Mouse (Mus musculus): ENCODE measurements around the gene Scgb1a1. TPM values are rescaled to one million over a fixed set of nuclear protein-coding genes. Genes with fewer than 3 reads are reported as not detected.
"Not testable (repeated sequence)": the region's sequence is repeated elsewhere in the genome, so short reads cannot be mapped to it uniquely, and the experiment has no call there.

The Scgb1a1 gene
- polyA plus RNA-seq (2012; rRNA removed) = 65.9 and 174 TPM in 2 replicates

DNA sequence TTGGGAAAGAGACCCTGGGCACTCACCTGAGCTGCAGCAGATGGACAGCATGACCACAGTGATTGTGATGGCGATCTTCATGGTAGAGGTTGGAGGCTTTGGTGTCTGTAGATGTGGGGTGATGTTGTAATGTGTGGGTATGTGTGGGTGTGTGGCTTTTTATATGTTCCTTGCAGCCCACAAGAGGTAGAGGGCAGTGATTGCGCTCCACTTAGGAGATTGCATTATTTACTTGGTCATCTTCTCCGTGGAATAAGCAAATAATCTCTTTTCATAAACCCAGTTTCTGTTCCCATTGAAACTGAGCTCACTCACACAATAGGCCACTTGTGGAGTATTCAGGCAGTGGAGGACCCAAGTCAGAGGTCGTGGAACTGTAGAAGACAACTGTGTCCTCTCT is at the start of gene Scgb1a1:
TSS of gene Scgb1a1 (minus strand) at position 138 of the 400 bp plus-strand sequence.
- no peaks in the 10 kb centered on the region for H3K27me3 ChIP-seq (ENCODE audit: control insufficient read depth, insufficient read depth, low read length)
- 93% methylated on average over 4 of the region's 4 CpGs for WGBS
- no peak for DNase-seq
- no peak within 1 kb of the TSS for H3K27ac ChIP-seq (ENCODE audit: control insufficient read depth, insufficient read depth, low read length)
- H3K4me3 ChIP-seq (ENCODE audit: control insufficient read depth, insufficient read depth, low read length) = no peak within 1 kb of the TSS
- H3K4me1 ChIP-seq (replicated peaks; ENCODE audit: control insufficient read depth, insufficient read depth, low read length) = no peaks in the 10 kb centered on the region
- no peak for TF ChIP-seq CTCF (IDR thresholded peaks at IDR 0.05; ENCODE audit: borderline replicate concordance, control insufficient read depth, extremely low read depth, insufficient read depth, low read length, poor library complexity)
- no peaks in the 10 kb centered on the region for H3K36me3 ChIP-seq (ENCODE audit: control insufficient read depth, insufficient read depth, low read length)

DNA sequence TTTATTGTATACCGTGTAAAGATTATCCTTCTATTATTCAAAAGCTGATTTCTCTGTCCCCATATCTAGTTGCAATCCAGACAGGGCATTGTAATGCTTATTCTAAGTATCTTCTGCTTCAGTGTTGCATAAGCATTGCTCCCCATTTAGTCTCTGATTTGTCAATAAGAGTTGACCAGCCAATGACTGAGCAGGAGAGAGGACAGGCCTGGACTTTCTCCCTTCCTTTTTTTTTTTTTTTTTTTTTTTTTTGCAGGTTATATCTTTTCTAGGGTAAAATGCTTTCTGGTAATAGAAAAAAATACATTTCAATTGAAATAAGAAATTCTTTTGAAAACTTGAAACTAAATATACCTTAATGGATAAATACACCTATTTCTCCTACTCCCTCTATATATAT is 49.4 kb upstream of the Scgb1a1 start:
- Histone ChIP-seq H3K27ac (ENCODE audit: control insufficient read depth, insufficient read depth, low read length) (no peak overlapping the region), H3K36me3 (ENCODE audit: control insufficient read depth, insufficient read depth, low read length) (no peaks in the 10 kb centered on the region), H3K4me3 (ENCODE audit: control insufficient read depth, insufficient read depth, low read length) (no peak overlapping the region), H3K27me3 (ENCODE audit: control insufficient read depth, insufficient read depth, low read length) (no peaks in the 10 kb centered on the region), H3K4me1 (replicated peaks; ENCODE audit: control insufficient read depth, insufficient read depth, low read length) (peaks cover 5% of the 10 kb centered on the region; the same call in 1 of the 2 replicates)
- TF ChIP-seq CTCF (IDR thresholded peaks at IDR 0.05; ENCODE audit: borderline replicate concordance, control insufficient read depth, extremely low read depth, insufficient read depth, low read length, poor library complexity) (no peak), POLR2A (IDR thresholded peaks at IDR 0.05; ENCODE audit: control insufficient read depth, extremely low read depth, insufficient read depth, low read length, poor library complexity) (no peak)
- 94% methylated on average over 1 of the region's 1 CpGs for WGBS
- no peak for DNase-seq

- H3K27me3 ChIP-seq (ENCODE audit: control insufficient read depth, insufficient read depth, low read length) = no peaks in the 10 kb centered on the region
- peak within 1 kb of the TSS; percentile 36; the same call in 1 of the 2 replicates for H3K27ac ChIP-seq (ENCODE audit: control insufficient read depth, insufficient read depth, low read length)
- TF ChIP-seq CTCF (IDR thresholded peaks at IDR 0.05; ENCODE audit: borderline replicate concordance, control insufficient read depth, extremely low read depth, insufficient read depth, low read length, poor library complexity) = no peak
- TF ChIP-seq POLR2A (IDR thresholded peaks at IDR 0.05; ENCODE audit: control insufficient read depth, extremely low read depth, insufficient read depth, low read length, poor library complexity) = peak; percentile 91
- H3K4me1 ChIP-seq (replicated peaks; ENCODE audit: control insufficient read depth, insufficient read depth, low read length) = peaks cover 5% of the 10 kb centered on the region; the same call in 1 of the 2 replicates
- H3K4me3 ChIP-seq (ENCODE audit: control insufficient read depth, insufficient read depth, low read length) = peak within 1 kb of the TSS; percentile 68
- no peaks in the 10 kb centered on the region for H3K36me3 ChIP-seq (ENCODE audit: control insufficient read depth, insufficient read depth, low read length)
- DNase-seq = peak; percentile 94
- 9% methylated on average over 31 of the region's 31 CpGs for whole genome bisulfite sequencing
Measured at GRCm38 (mm10) chr19:9135512-9136331, 48.0 kb upstream of the Scgb1a1 start, which contains the start of gene Asrgl1. Gene Asrgl1, minus strand, starts transcription at chr19:9135636.

DNA sequence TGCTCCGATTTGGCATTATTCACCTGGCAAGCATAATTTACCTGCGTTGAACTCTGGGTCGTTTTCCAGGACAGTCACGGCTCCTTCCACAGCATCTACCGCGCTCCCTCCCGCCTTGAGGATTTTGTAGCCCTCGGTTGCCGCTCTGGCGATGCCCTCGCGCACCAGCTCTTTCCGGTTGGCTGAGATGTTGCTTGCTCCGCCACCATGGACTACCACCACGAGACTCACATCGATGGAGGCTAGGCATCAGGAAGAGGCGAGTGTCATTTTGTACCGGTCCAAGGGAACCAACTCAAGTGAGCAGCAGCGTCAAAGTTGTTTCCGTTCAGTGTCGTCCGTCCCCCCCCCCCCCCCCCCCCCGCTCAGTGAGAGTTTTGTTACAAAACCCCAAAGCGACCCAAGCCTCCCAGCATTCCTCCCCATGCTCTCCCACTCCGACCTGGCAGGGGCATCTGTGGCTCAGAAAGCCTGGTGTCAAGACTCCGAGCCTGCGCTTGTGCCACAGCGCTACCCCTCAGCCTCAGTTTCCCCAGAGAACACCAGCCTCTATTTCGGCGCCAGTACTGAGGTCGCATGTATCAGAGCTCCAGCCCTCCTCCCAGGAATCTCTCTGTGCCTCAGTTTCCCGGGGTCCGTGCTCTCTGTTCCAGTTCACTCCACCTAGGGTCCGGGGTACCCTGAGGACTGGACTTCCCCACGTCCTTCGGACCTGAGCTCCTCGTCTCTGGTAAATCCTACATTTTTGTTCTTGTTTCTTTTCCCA is 47.2 kb upstream of the Scgb1a1 start:
- WGBS = under 1% methylated on average over 36 of the region's 37 CpGs
- no peak for TF ChIP-seq CTCF (IDR thresholded peaks at IDR 0.05; ENCODE audit: borderline replicate concordance, control insufficient read depth, extremely low read depth, insufficient read depth, low read length, poor library complexity)
- no peak for TF ChIP-seq POLR2A (IDR thresholded peaks at IDR 0.05; ENCODE audit: control insufficient read depth, extremely low read depth, insufficient read depth, low read length, poor library complexity)
- no peaks in the 10 kb centered on the region for H3K27me3 ChIP-seq (ENCODE audit: control insufficient read depth, insufficient read depth, low read length)
- no peaks in the 10 kb centered on the region for H3K36me3 ChIP-seq (ENCODE audit: control insufficient read depth, insufficient read depth, low read length)
- peak; percentile 44 for DNase-seq
- peak overlapping the region; percentile 68 for H3K4me3 ChIP-seq (ENCODE audit: control insufficient read depth, insufficient read depth, low read length)
- H3K4me1 ChIP-seq (replicated peaks; ENCODE audit: control insufficient read depth, insufficient read depth, low read length) = peaks cover 5% of the 10 kb centered on the region; the same call in 1 of the 2 replicates
- peak overlapping the region; percentile 36; the same call in 1 of the 2 replicates for H3K27ac ChIP-seq (ENCODE audit: control insufficient read depth, insufficient read depth, low read length)

DNA sequence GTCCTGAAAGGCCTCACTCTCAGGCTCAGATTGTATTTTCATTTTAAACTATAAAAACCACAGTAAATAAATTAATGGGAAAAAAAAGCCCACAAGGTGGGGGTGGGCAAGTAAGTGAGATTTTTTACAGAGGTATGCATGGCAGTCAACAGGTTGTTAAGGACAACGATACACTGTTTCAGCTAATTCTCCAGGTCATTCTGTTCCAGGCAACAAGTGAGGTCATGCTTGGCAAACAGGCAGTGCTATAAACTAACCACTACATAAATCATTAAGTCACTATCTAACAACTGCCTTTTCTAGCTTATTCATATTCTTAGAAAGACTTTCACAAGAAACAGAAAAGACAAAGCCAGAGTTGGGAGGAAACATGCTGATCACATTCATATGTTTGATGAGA is 42.2 kb upstream of the Scgb1a1 start:
- Histone ChIP-seq H3K4me3 (ENCODE audit: control insufficient read depth, insufficient read depth, low read length) (no peak overlapping the region), H3K4me1 (replicated peaks; ENCODE audit: control insufficient read depth, insufficient read depth, low read length) (peaks cover 5% of the 10 kb centered on the region; the same call in 1 of the 2 replicates), H3K27ac (ENCODE audit: control insufficient read depth, insufficient read depth, low read length) (no peak overlapping the region), H3K36me3 (ENCODE audit: control insufficient read depth, insufficient read depth, low read length) (peaks cover 6% of the 10 kb centered on the region; the same call in 1 of the 2 replicates), H3K27me3 (ENCODE audit: control insufficient read depth, insufficient read depth, low read length) (no peaks in the 10 kb centered on the region)
- no peak for TF ChIP-seq CTCF (IDR thresholded peaks at IDR 0.05; ENCODE audit: borderline replicate concordance, control insufficient read depth, extremely low read depth, insufficient read depth, low read length, poor library complexity)
- TF ChIP-seq POLR2A (IDR thresholded peaks at IDR 0.05; ENCODE audit: control insufficient read depth, extremely low read depth, insufficient read depth, low read length, poor library complexity) = no peak
- no peak for DNase-seq
- WGBS = 100% methylated on average over 1 of the region's 1 CpGs

- TF ChIP-seq POLR2A (IDR thresholded peaks at IDR 0.05; ENCODE audit: control insufficient read depth, extremely low read depth, insufficient read depth, low read length, poor library complexity) (no peak), CTCF (IDR thresholded peaks at IDR 0.05; ENCODE audit: borderline replicate concordance, control insufficient read depth, extremely low read depth, insufficient read depth, low read length, poor library complexity) (no peak)
- Histone ChIP-seq H3K27me3 (ENCODE audit: control insufficient read depth, insufficient read depth, low read length) (no peaks in the 10 kb centered on the region), H3K4me3 (ENCODE audit: control insufficient read depth, insufficient read depth, low read length) (no peak overlapping the region), H3K4me1 (replicated peaks; ENCODE audit: control insufficient read depth, insufficient read depth, low read length) (no peaks in the 10 kb centered on the region), H3K27ac (ENCODE audit: control insufficient read depth, insufficient read depth, low read length) (no peak overlapping the region), H3K36me3 (ENCODE audit: control insufficient read depth, insufficient read depth, low read length) (peaks cover 6% of the 10 kb centered on the region; the same call in 1 of the 2 replicates)
- no peak for DNase-seq
- WGBS = 96% methylated on average over 4 of the region's 4 CpGs
Measured at GRCm38 (mm10) chr19:9128499-9129194, 40.9 kb upstream of the Scgb1a1 start.

DNA sequence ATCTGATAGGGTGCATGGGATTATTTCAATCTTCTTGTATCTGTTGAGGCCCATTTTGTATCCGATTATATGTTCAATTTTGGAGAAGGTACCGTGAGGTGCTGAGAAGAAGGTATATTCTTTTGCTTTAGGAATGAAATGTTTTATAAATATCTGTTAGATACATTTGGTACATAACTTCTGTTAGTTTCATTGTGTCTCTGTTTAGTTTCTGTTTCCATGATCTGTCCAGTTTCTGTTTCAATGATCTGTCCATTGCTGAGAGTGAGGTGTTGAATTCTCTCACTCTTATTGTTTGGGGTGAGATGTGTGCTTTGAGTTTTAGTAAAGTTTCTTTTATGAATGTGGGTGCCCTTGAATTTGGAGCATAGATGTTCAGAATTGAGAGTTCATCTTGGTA is 36.2 kb upstream of the Scgb1a1 start:
- 94% methylated on average over 2 of the region's 2 CpGs for WGBS
- not testable (repeated sequence) for H3K36me3 ChIP-seq (ENCODE audit: control insufficient read depth, insufficient read depth, low read length); H3K4me1 ChIP-seq (replicated peaks; ENCODE audit: control insufficient read depth, insufficient read depth, low read length); DNase-seq; H3K4me3 ChIP-seq (ENCODE audit: control insufficient read depth, insufficient read depth, low read length); H3K27ac ChIP-seq (ENCODE audit: control insufficient read depth, insufficient read depth, low read length); H3K27me3 ChIP-seq (ENCODE audit: control insufficient read depth, insufficient read depth, low read length)
